Mouse (Mus musculus) c-Kit-positive CD71-positive TER-119-negative erythroid progenitor cells, embryonic 14.5 days (primary cell): ENCODE measurements around the gene Nrap.
"Not testable (repeated sequence)": the region's sequence is repeated elsewhere in the genome, so short reads cannot be mapped to it uniquely, and the experiment has no call there.

Experiments
- DNase-seq: peaks from one replicate; pipeline ENCODE4 v3.0.0-alpha.2; 2013; ENCODE audit warnings: low read depth

Nrap gene

GRCm38 (mm10) chr19:56389879-56390278, at the start of gene Nrap:
TSS of gene Nrap (minus strand) at chr19:56390037.
- no peak for DNase-seq

GRCm38 (mm10) chr19:56439072-56439434, 49.2 kb upstream of the Nrap start:
- DNase-seq, result peak; percentile 82

GRCm38 (mm10) chr19:56438357-56439071, 48.7 kb upstream of the Nrap start:
- DNase-seq, result no peak

- DNase-seq, result no peak
These were observed 46.5 kb upstream of the Nrap start for GRCm38 (mm10) chr19:56436380-56436779.

GRCm38 (mm10) chr19:56433581-56433980, 43.7 kb upstream of the Nrap start:
- DNase-seq, result no peak

GRCm38 (mm10) chr19:56432706-56433105, 42.9 kb upstream of the Nrap start:
- DNase-seq, result no peak

GRCm38 (mm10) chr19:56430369-56430768, 40.5 kb upstream of the Nrap start:
- no peak for DNase-seq

- DNase-seq, result no peak
These were observed 35.7 kb upstream of the Nrap start for GRCm38 (mm10) chr19:56425492-56425891.

- no peak for DNase-seq
These were observed 35.0 kb upstream of the Nrap start for GRCm38 (mm10) chr19:56424606-56425395.

GRCm38 (mm10) chr19:56423370-56423769, 33.5 kb upstream of the Nrap start:
- DNase-seq, result no peak

GRCm38 (mm10) chr19:56422476-56423338, 32.9 kb upstream of the Nrap start:
- peak; percentile 54 for DNase-seq

- DNase-seq, result no peak
These were observed 30.5 kb upstream of the Nrap start for GRCm38 (mm10) chr19:56420345-56420744.

- no peak for DNase-seq
These were observed 29.6 kb upstream of the Nrap start for GRCm38 (mm10) chr19:56419452-56419851.

- no peak for DNase-seq
These were observed 28.6 kb upstream of the Nrap start for GRCm38 (mm10) chr19:56418404-56418803.

GRCm38 (mm10) chr19:56409884-56410283, 20.0 kb upstream of the Nrap start:
- DNase-seq, result not testable (repeated sequence)

- DNase-seq, result no peak
These were observed 16.7 kb upstream of the Nrap start for GRCm38 (mm10) chr19:56406581-56406980.

GRCm38 (mm10) chr19:56405824-56406223, 16.0 kb upstream of the Nrap start:
- no peak for DNase-seq

- no peak for DNase-seq
These were observed 12.0 kb upstream of the Nrap start for GRCm38 (mm10) chr19:56401864-56402263.

GRCm38 (mm10) chr19:56400200-56400599, 10.4 kb upstream of the Nrap start:
- peak; percentile 65 for DNase-seq

GRCm38 (mm10) chr19:56398528-56398795, 8.6 kb upstream of the Nrap start:
- DNase-seq, result no peak

GRCm38 (mm10) chr19:56397663-56398527, 8.1 kb upstream of the Nrap start:
- DNase-seq, result no peak
